Mouse (Mus musculus): ENCODE measurements around the gene Olfr921. TPM values are rescaled to one million over a fixed set of nuclear protein-coding genes. Genes with fewer than 3 reads are reported as not detected.

Gene Olfr921
- polyA plus RNA-seq (2015; fragmentation: Nextera tagmentation; extraction: Ambion mirVana): not detected in 2 replicates

DNA sequence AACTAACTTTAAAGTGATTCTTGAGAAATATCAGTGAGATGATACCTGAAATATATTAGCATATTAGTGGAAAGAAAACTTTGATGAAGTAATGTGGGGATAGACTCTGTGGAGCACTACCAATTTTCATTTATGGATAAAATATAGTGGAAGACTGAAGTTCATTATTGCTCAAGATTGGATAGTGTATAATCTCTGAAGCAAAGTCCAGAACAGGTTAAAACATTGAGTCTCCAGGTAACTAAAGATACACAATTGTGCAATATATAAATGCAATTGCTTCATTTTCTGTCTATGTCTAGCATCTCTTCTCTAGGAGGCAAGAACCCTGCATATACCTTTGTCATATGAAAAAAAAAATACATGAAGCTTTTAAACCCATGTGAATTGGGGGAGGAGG lies at the start of gene Olfr921:
Gene Olfr921, plus strand, starts transcription at position 301 of the 400 bp plus-strand sequence.
- H3K4me2 ChIP-seq: no peak within 1 kb of the TSS
- no peaks in the 10 kb centered on the region for H3K36me3 ChIP-seq
- H3K9ac ChIP-seq: no peak within 1 kb of the TSS
- no peak within 1 kb of the TSS for H3K4me3 ChIP-seq
- H3K27me3 ChIP-seq: no peaks in the 10 kb centered on the region
- ATAC-seq (ENCODE audit: insufficient number of reproducible peaks, insufficient read depth, low FRiP score, low TSS enrichment, low read depth): no peak
- H3K27ac ChIP-seq: no peak within 1 kb of the TSS
- H3K9me3 ChIP-seq: no peaks in the 10 kb centered on the region
- H3K4me1 ChIP-seq: no peaks in the 10 kb centered on the region

DNA sequence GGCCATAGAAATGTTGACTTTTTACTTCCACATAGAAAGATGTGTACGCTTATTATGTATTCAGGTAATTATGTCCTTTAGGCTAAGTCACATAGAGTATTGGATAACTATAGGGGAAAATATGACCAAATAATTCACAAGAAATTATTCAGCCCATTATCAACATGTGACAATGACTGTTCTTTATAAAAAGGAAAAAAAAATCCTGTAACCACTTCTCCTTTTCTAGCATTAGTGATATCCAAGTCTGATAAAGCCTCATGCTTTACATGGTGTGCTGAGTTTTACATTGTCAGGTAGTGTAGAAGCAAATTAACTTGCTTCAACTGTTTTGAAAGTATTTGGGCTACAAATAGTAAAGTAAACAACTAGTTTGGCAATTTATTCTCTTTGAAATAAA lies 48.8 kb upstream of the Olfr921 start:
- peaks cover 31% of the 10 kb centered on the region for H3K36me3 ChIP-seq
- peaks cover 8% of the 10 kb centered on the region for H3K4me1 ChIP-seq
- no peak overlapping the region for H3K9ac ChIP-seq
- no peak overlapping the region for H3K4me3 ChIP-seq
- no peaks in the 10 kb centered on the region; the same call in 1 of the 2 replicates for H3K27me3 ChIP-seq
- H3K27ac ChIP-seq: no peak overlapping the region
- no peaks in the 10 kb centered on the region for H3K9me3 ChIP-seq
- 91% methylated on average over 1 of the region's 1 CpGs for WGBS
- ATAC-seq (ENCODE audit: insufficient number of reproducible peaks, insufficient read depth, low FRiP score, low TSS enrichment, low read depth): no peak
- H3K4me2 ChIP-seq: no peak overlapping the region

DNA sequence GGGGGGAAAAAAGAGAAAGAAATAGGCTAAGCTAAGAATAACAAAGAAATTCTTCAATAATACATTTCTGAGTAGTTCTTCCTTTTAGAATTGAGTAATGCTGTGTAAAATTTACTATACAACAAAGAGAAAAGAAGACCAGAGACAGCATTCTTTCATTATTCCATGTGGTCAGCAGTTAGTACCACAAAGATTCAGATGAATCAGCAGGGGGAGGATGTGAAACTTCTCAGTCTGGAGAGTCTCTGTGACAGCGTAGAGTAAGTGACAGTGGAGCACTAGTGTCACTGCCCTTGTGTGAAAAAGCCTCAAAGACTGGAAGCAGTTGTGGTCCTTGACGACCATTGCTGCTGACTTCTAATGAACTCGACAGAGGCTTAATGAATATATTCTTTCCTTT lies 44.6 kb upstream of the Olfr921 start:
- no peak overlapping the region for H3K27ac ChIP-seq

DNA sequence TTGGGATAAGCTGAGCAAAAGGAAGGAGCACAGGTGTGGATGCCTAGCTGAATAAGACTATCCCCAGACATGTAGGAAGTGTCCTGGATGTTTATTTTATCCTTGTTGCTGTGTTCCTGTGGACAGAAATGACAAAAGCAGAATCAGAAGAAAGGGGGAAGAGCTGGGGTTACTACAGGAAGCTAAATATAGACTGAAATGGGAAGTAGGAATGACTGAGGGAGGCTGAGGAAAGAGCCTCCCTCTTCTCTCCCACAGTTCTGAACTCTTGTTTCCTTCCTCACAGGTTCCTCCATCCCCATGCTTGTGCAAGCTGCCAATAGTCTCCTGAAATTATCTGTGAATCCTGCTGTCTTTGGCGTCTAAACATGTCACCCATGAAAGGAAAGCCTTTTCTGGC lies 31.5 kb upstream of the Olfr921 start:
- H3K9ac ChIP-seq: no peak overlapping the region
- H3K4me3 ChIP-seq: no peak overlapping the region
- H3K4me2 ChIP-seq: no peak overlapping the region
- no peak for ATAC-seq (ENCODE audit: insufficient number of reproducible peaks, insufficient read depth, low FRiP score, low TSS enrichment, low read depth)
- 80% methylated on average over 1 of the region's 1 CpGs for WGBS
- H3K27ac ChIP-seq: no peak overlapping the region
- no peaks in the 10 kb centered on the region for H3K4me1 ChIP-seq
- H3K9me3 ChIP-seq: no peaks in the 10 kb centered on the region
- 0 out of 2 replicates have a peak, but pooled peaks cover 4% of the 10 kb centered on the region for H3K36me3 ChIP-seq
- H3K27me3 ChIP-seq: no peaks in the 10 kb centered on the region

More for the DNA sequence above, 44.6 kb upstream of the Olfr921 start:
- no peak overlapping the region for H3K4me3 ChIP-seq
- H3K27me3 ChIP-seq: no peaks in the 10 kb centered on the region
- ATAC-seq (ENCODE audit: insufficient number of reproducible peaks, insufficient read depth, low FRiP score, low TSS enrichment, low read depth): no peak
- H3K9me3 ChIP-seq: no peaks in the 10 kb centered on the region
- WGBS: 88% methylated on average over 3 of the region's 3 CpGs
- H3K36me3 ChIP-seq: peaks cover 29% of the 10 kb centered on the region
- H3K9ac ChIP-seq: no peak overlapping the region
- no peak overlapping the region for H3K4me2 ChIP-seq
- H3K4me1 ChIP-seq: no peaks in the 10 kb centered on the region

DNA sequence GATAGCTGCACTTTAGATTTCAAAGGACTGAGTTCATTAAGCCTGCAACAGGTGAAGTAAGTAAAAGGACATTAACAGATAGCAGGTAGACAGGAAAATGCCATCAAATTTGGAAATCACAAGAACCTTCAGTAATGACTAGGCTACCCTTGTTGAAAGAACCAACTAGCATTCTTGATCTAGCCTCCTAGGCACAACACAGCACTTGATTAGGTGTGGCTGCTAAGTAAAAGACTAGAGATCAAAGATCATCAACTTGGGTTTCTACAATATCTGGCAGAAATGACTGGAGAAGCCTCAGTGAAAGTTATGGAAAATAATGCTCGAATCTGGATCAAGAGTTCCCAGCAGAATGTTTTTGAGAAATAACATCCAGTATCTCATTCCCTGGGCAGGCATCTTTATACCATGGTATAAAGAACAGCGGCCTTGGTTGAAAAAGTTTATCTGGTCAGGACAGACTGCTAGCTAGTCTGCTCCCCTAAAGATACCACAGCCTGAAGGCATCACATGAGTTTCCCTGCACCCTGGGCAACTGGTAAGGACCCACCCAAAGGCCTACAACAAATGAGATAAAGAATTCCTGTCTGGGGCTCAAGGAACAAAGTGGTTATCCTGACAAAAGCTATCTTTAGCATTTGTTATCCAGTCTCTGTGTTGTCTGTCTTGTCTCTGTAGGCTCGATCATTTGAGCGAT lies 28.1 kb upstream of the Olfr921 start:
- H3K27ac ChIP-seq: no peak overlapping the region
- no peak overlapping the region for H3K4me2 ChIP-seq
- no peaks in the 10 kb centered on the region for H3K9me3 ChIP-seq
- WGBS: 86% methylated on average over 4 of the region's 4 CpGs
- no peak overlapping the region for H3K4me3 ChIP-seq
- H3K9ac ChIP-seq: no peak overlapping the region
- H3K36me3 ChIP-seq: 0 out of 2 replicates have a peak, but pooled peaks cover 4% of the 10 kb centered on the region
- H3K4me1 ChIP-seq: no peaks in the 10 kb centered on the region
- no peak for ATAC-seq (ENCODE audit: insufficient number of reproducible peaks, insufficient read depth, low FRiP score, low TSS enrichment, low read depth)
- H3K27me3 ChIP-seq: no peaks in the 10 kb centered on the region

DNA sequence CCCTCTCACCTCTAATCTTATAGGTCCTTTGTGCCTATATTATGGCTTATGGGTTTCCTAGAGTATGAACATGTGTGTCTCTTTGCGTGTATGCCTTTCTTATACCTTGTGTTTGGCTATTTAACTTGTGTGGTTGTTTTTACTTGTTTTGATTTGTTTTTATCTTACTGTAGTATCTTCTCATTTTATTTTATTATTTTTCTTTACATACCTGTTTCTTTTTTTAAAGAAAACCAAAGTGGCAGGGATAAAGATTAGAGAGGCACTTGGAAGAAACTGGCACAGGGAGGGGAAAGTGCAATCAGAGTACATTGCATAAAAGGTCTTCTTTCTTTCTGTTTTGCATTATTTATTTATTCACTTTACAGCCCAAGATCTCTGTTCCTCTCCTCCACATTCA lies 20.9 kb upstream of the Olfr921 start, which contains the start of gene Olfr920:
Gene Olfr920, plus strand, starts transcription at position 301 of the 400 bp plus-strand sequence.
- H3K9ac ChIP-seq: no peak within 1 kb of the TSS
- H3K4me1 ChIP-seq: no peaks in the 10 kb centered on the region
- no peak for ATAC-seq (ENCODE audit: insufficient number of reproducible peaks, insufficient read depth, low FRiP score, low TSS enrichment, low read depth)
- H3K36me3 ChIP-seq: no peaks in the 10 kb centered on the region
- WGBS: 94% methylated on average over 1 of the region's 1 CpGs
- no peaks in the 10 kb centered on the region for H3K9me3 ChIP-seq
- no peak within 1 kb of the TSS for H3K27ac ChIP-seq
- H3K4me3 ChIP-seq: no peak within 1 kb of the TSS
- no peak within 1 kb of the TSS for H3K4me2 ChIP-seq
- H3K27me3 ChIP-seq: no peaks in the 10 kb centered on the region

DNA sequence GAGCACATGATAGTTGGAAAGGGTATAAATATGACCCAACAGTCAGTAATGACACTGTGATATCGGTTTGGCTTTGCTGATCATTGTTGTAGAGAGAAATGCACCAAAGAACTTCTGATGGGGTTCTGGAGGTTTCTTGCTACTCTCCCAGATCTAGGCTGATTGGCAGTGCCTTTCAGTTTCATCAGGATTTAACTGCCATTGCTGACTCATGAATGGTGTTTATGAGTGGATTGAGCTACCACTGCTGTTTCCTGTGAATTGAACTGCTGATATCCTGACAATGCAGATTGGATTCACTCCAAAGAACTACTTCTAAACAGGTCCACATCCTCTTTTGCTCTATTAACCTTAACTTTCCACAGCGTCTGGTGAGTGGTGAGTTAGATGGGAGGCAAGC lies 19.8 kb downstream of the Olfr921 start:
- no peaks in the 10 kb centered on the region for H3K36me3 ChIP-seq
- H3K27me3 ChIP-seq: no peaks in the 10 kb centered on the region
- no peaks in the 10 kb centered on the region for H3K4me1 ChIP-seq
- no peaks in the 10 kb centered on the region for H3K9me3 ChIP-seq
- no peak overlapping the region for H3K27ac ChIP-seq
- H3K4me3 ChIP-seq: no peak overlapping the region
- no peak overlapping the region for H3K9ac ChIP-seq
- no peak for ATAC-seq (ENCODE audit: insufficient number of reproducible peaks, insufficient read depth, low FRiP score, low TSS enrichment, low read depth)
- WGBS: 90% methylated on average over 2 of the region's 2 CpGs
- no peak overlapping the region for H3K4me2 ChIP-seq

DNA sequence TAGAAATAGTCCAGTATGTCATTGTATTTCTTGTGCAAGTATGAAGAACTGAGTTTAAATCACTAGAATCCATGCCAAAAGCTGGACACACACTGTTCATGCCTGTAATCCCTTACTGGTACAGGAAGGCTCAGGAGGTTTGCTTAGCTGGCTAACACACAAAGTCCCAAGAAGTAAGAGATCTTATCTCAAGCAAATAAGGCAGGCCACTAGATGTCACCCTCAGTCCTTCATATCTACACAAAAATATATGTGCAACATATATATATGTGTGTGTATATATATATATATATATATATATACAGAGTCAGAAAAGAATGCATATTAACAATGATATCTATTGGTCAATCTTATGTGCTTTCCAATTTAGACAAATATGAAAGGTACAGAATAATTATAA lies 32.8 kb downstream of the Olfr921 start:
- Histone ChIP-seq H3K4me2 (no peak overlapping the region), H3K27ac (no peak overlapping the region), H3K27me3 (no peaks in the 10 kb centered on the region), H3K4me3 (no peak overlapping the region), H3K36me3 (no peaks in the 10 kb centered on the region), H3K4me1 (no peaks in the 10 kb centered on the region), H3K9ac (no peak overlapping the region), H3K9me3 (no peaks in the 10 kb centered on the region)
- no peak for ATAC-seq (ENCODE audit: insufficient number of reproducible peaks, insufficient read depth, low FRiP score, low TSS enrichment, low read depth)

DNA sequence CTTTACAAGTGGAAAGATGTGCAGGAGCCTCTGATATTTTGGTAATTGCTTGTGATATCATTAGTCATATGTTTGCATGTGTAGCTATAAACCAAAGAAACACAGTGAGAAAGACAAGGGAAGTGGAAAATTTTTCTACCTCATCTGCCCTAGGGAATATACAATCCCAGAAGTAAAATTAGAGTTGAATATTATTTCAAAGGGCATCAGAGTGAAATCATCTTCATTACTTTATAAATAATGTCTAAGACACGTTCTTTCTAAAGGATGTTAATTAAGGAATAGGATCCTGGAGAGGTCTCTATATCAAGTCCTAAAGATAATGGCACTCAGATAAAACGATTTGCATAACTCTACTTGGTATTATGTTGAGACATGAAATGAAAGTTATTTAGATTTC lies 41.4 kb downstream of the Olfr921 start, which contains the start of gene Olfr922:
Gene Olfr922, plus strand, starts transcription at position 301 of the 400 bp plus-strand sequence.
- H3K9me3 ChIP-seq: no peaks in the 10 kb centered on the region
- H3K27ac ChIP-seq: no peak within 1 kb of the TSS
- ATAC-seq (ENCODE audit: insufficient number of reproducible peaks, insufficient read depth, low FRiP score, low TSS enrichment, low read depth): no peak
- 67% methylated on average over 2 of the region's 2 CpGs for WGBS
- no peak within 1 kb of the TSS for H3K4me2 ChIP-seq
- H3K27me3 ChIP-seq: no peaks in the 10 kb centered on the region
- H3K4me3 ChIP-seq: no peak within 1 kb of the TSS
- H3K4me1 ChIP-seq: no peaks in the 10 kb centered on the region
- no peaks in the 10 kb centered on the region for H3K36me3 ChIP-seq
- H3K9ac ChIP-seq: no peak within 1 kb of the TSS

DNA sequence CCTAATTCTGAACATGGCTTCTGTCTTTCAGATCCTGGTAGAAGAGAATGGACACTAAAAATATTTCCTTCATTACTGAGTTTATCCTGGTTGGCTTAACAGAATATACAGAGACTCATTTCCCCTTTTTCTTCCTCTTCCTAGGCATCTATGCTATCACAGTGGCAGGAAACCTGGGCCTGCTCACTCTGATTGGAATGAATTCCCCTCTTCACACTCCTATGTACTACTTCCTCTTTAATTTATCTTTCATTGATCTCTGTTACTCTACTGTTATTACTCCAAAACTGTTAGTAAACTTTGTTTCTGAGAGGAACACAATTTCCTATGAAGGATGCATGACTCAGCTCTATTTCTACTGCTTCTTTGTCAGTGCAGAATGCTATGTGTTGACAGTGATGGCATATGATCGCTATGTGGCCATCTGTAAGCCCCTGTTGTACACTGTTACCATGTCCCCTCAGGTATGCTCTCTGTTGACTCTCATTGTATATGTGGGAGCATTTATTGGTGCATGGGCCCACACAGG lies 42.7 kb downstream of the Olfr921 start:
- Histone ChIP-seq H3K4me2 (no peak overlapping the region), H3K4me3 (no peak overlapping the region), H3K27ac (no peak overlapping the region), H3K27me3 (no peaks in the 10 kb centered on the region), H3K4me1 (no peaks in the 10 kb centered on the region), H3K36me3 (no peaks in the 10 kb centered on the region), H3K9me3 (no peaks in the 10 kb centered on the region), H3K9ac (no peak overlapping the region)
- WGBS: 88% methylated on average over 1 of the region's 1 CpGs
- no peak for ATAC-seq (ENCODE audit: insufficient number of reproducible peaks, insufficient read depth, low FRiP score, low TSS enrichment, low read depth)

DNA sequence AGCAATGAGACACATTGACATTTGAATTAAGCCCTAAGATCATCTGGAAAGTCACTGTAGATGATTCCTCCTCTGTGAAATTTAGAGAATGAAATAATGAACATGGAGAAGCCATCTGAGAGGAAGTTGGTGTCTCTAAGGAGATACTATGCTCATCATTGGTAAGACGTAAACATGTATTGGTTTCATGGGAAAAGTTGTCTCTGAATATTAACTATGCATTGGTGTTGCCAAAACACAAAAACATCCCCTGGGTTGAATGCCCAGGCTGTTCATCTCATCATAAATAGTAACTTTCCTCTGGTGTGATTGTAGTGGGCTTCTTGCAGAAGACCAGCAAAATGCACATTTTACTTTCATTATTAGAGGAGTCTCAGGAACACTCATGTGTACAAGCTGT lies 53.4 kb downstream of the Olfr921 start, which contains the start of gene Olfr923:
Gene Olfr923, plus strand, starts transcription at position 301 of the 400 bp plus-strand sequence.
- 84% methylated on average over 1 of the region's 1 CpGs for WGBS
- Histone ChIP-seq H3K9me3 (no peaks in the 10 kb centered on the region), H3K27me3 (no peaks in the 10 kb centered on the region), H3K9ac (no peak within 1 kb of the TSS), H3K36me3 (no peaks in the 10 kb centered on the region), H3K4me3 (no peak within 1 kb of the TSS), H3K4me1 (no peaks in the 10 kb centered on the region), H3K4me2 (no peak within 1 kb of the TSS), H3K27ac (no peak within 1 kb of the TSS)
- no peak for ATAC-seq (ENCODE audit: insufficient number of reproducible peaks, insufficient read depth, low FRiP score, low TSS enrichment, low read depth)

Measured in embryonic facial prominence, embryonic 13.5 days (tissue).